Mouse (Mus musculus): ENCODE data around the gene Ctbp2.

GRCm38 (mm10) chr7:133008663-133009062, 115.5 kb downstream of the Ctbp2 start:
- TF ChIP-seq POLR2A (IDR thresholded peaks at IDR 0.05; ENCODE audit: low read depth, low read length) (no peak), CTCF (IDR thresholded peaks at IDR 0.05; ENCODE audit: extremely low read depth, insufficient read depth, insufficient read length, insufficient replicate concordance) (no peak)
